Mouse (Mus musculus) effector memory CD4-positive, alpha-beta T cell, adult 7 months (primary cell): Measurements from ENCODE around the gene Gm10181. TPM values are rescaled to one million over a fixed set of nuclear protein-coding genes. Genes with fewer than 3 reads are reported as not detected.

Experiments
- polyA plus RNA-seq: library from polyadenylated mRNA; unstranded; fragments of 100-300 nt; shearing (Covaris generic); gene quantifications from one replicate; pipeline ENCODE4 v1.2.1, GENCODE M21; 2017

Gm10181 gene
- not detected for polyA plus RNA-seq

DNA sequence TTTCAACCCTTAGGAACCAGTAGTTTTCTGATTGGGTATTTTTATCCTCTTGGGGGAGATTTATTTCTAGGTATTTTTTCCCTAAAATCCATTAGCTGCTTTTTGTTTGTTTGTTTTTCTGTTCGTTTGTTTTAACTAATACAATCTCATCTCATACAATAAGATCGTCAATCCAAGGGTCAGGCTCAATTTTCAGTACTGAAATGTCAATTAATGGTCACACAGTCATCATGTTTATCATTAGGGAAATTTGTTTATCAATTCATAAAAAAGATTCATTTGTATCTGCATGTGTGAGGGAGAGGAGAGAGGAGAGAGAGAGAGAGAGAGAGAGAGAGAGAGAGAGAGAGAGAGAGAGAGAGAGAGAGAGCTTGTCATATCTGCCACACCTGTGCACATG is at the start of gene Gm10181:
Gene Gm10181 (plus strand): TSS at position 301 of the 400 bp plus-strand sequence.

Other genes with a start within 250 kb of the Gm10181 start
- gene Herpud2, start 62.4 kb downstream of the Gm10181 start, polyA plus RNA-seq = 139 TPM
- 215 TPM for gene Sept7, start 163.0 kb downstream of the Gm10181 start, polyA plus RNA-seq